Mouse (Mus musculus) lung, adult 10 weeks (tissue): Measurements from ENCODE around the gene Fam166b. TPM values are rescaled to one million over a fixed set of nuclear protein-coding genes. Genes with fewer than 3 reads are reported as not detected.

ENCODE experiments used
- polyA plus RNA-seq: library from polyadenylated mRNA; stranded (reverse); fragments of 350-450 nt; fragmentation: Illumina TruSeq; extraction: RNeasy Lipid Tissue Mini Kit (QIAGEN cat#74804); gene quantifications from one replicate; pipeline ENCODE4 v1.2.3, GENCODE M21; 2014; ENCODE audit warnings: low read depth, low replicate concordance; ENCODE audit not compliant: insufficient read depth

Gene Fam166b
- 7.8 TPM for polyA plus RNA-seq

GRCm38 (mm10) chr4:43428946-43429345 lies at the start of gene Fam166b:
TSS of gene Fam166b (minus strand) at chr4:43429134.

GRCm38 (mm10) chr4:43454041-43454836 lies 25.3 kb upstream of the Fam166b start, which contains the start of gene Cd72:
TSS of gene Cd72 (minus strand) at chr4:43454628.

GRCm38 (mm10) chr4:43441639-43442038 lies 12.7 kb upstream of the Fam166b start, which contains the start of gene Tesk1:
TSS of gene Tesk1 (plus strand) at chr4:43441939.

GRCm38 (mm10) chr4:43381408-43382154 lies 47.4 kb downstream of the Fam166b start, which contains the start of gene Rusc2:
TSS of gene Rusc2 (plus strand) at chr4:43381979.

Other genes starting within 250 kb of the Fam166b start
- gene Atp8b5, start 162.0 kb downstream of the Fam166b start, polyA plus RNA-seq = 0.08 TPM
- 27.1 TPM for gene Rusc2, start 47.2 kb downstream of the Fam166b start, polyA plus RNA-seq
- gene Tesk1, start 12.8 kb upstream of the Fam166b start, polyA plus RNA-seq = 23.0 TPM
- 11.9 TPM for gene Cd72, start 25.5 kb upstream of the Fam166b start, polyA plus RNA-seq
- gene Sit1, start 54.6 kb upstream of the Fam166b start, polyA plus RNA-seq = 1.3 TPM
- 80.3 TPM for gene Ccdc107, start 63.8 kb upstream of the Fam166b start, polyA plus RNA-seq
- gene Arhgef39, start 70.6 kb upstream of the Fam166b start, polyA plus RNA-seq = 2.2 TPM
- gene Car9, start 77.8 kb upstream of the Fam166b start, polyA plus RNA-seq = 0.59 TPM
- gene Tpm2, start 94.6 kb upstream of the Fam166b start, polyA plus RNA-seq = 156 TPM
- 49.2 TPM for gene Creb3, start 133.2 kb upstream of the Fam166b start, polyA plus RNA-seq
- 47.0 TPM for gene Tln1, start 133.6 kb upstream of the Fam166b start, polyA plus RNA-seq
- 8.9 TPM for gene Rgp1, start 149.6 kb upstream of the Fam166b start, polyA plus RNA-seq
- gene Gba2, start 149.7 kb upstream of the Fam166b start, polyA plus RNA-seq = 7.9 TPM
- gene Msmp, start 155.4 kb upstream of the Fam166b start, polyA plus RNA-seq = not detected
- gene Npr2, start 202.8 kb upstream of the Fam166b start, polyA plus RNA-seq = 36.3 TPM
- 4.8 TPM for gene Spag8, start 224.5 kb upstream of the Fam166b start, polyA plus RNA-seq
- 96.7 TPM for gene Hint2, start 227.3 kb upstream of the Fam166b start, polyA plus RNA-seq
- gene Tmem8b, start 239.8 kb upstream of the Fam166b start, polyA plus RNA-seq = 2.8 TPM
- gene Fam221b, start 240.0 kb upstream of the Fam166b start, polyA plus RNA-seq = 0.08 TPM